Mouse (Mus musculus) duodenum, adult 2 months (tissue): ENCODE data around the gene Fam209. TPM values are rescaled to one million over a fixed set of nuclear protein-coding genes. Genes with fewer than 3 reads are reported as not detected.

Experiments
- polyA plus RNA-seq: library from polyadenylated mRNA; depleted of rRNA; stranded (reverse); fragments of >200 nt; gene quantifications from 2 replicates; pipeline ENCODE4 v1.2.3, GENCODE M21; 2012; ENCODE audit warnings: low replicate concordance; rRNA removed

Fam209 gene
- polyA plus RNA-seq: not detected in 2 replicates

GRCm38 (mm10) chr2:172472318-172472717 is at the start of gene Fam209:
TSS of gene Fam209 (plus strand) at chr2:172472520.

GRCm38 (mm10) chr2:172439843-172440639 is 32.3 kb upstream of the Fam209 start, which contains the start of gene Rtf2:
TSS of gene Rtf2 (plus strand) at chr2:172440556.

GRCm38 (mm10) chr2:172458496-172458895 is 13.8 kb upstream of the Fam209 start, which contains the start of gene Gcnt7:
TSS of gene Gcnt7 (minus strand) at chr2:172458596.

Other genes starting within 250 kb of the Fam209 start
- gene Mc3r, start 224.0 kb upstream of the Fam209 start, polyA plus RNA-seq: not detected in 2 replicates
- 20.4 and 27.0 TPM in 2 replicates for gene Fam210b, start 127.0 kb upstream of the Fam209 start, polyA plus RNA-seq
- gene Aurka, start 102.0 kb upstream of the Fam209 start, polyA plus RNA-seq: 6.4 and 6.7 TPM in 2 replicates
- 16.2 and 16.7 TPM in 2 replicates for gene Cstf1, start 101.8 kb upstream of the Fam209 start, polyA plus RNA-seq
- 0.16 and 0.59 TPM in 2 replicates for gene Cass4, start 78.7 kb upstream of the Fam209 start, polyA plus RNA-seq
- 19.1 and 29.3 TPM in 2 replicates for gene Rtf2, start 32.0 kb upstream of the Fam209 start, polyA plus RNA-seq
- not detected in 2 replicates for gene Gcnt7, start 13.9 kb upstream of the Fam209 start, polyA plus RNA-seq
- not detected in 2 replicates for gene Tfap2c, start 77.1 kb downstream of the Fam209 start, polyA plus RNA-seq